Mouse (Mus musculus): Measurements from ENCODE around the gene Evx1. TPM values are rescaled to one million over a fixed set of nuclear protein-coding genes. Genes with fewer than 3 reads are reported as not detected.

The Evx1 gene
- polyA plus RNA-seq (2012; ENCODE audit: low replicate concordance) = not detected in 2 replicates

DNA sequence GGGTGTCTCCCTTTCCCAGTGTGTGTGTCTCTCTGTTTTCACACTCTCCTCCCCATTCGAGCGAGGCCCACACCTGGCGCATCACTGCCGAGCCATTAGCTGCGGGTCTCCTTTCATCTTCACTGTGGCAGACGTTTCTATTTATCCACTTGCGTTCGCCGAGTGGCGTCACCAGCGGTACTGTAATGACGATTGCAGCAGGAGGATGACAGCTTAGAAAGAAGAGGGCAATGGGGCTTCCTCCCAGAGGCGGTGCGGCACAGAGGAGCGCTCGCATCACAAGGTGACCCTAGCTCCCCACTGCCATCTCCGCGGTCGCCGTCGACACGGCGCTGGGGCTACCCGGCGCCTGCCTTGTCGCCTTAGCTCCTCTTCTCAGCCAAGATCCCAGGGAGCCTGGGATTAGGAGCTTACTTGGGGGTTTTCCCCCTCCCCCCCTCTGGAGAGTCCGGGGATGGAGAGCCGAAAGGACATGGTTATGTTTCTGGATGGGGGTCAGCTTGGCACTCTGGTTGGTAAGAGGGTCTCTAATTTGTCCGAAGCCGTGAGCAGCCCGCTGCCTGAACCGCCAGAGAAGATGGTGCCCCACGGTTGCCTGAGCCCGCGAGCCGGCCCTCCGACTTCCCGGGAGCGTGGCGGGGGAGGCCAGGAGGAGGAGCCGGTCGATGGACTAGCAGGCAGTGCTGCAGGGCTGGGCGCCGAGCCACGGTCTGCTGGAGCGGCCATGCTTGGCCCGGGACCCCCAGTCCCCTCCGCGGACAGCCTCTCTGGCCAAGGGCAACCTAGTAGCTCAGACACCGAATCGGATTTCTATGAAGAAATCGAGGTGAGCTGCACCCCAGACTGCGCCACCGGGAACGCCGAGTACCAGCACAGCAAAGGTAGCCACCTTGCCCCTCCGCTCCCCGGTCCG is at the start of gene Evx1:
Gene Evx1 (plus strand): TSS at position 108 of the 913 bp plus-strand sequence.

Other genes with a start within 250 kb of the Evx1 start
- 0.20 TPM in 1 of 2 replicates, not detected in the other for gene Hoxa1, start 155.2 kb upstream of the Evx1 start, polyA plus RNA-seq (2012; ENCODE audit: low replicate concordance)
- gene Hoxa2, start 148.7 kb upstream of the Evx1 start, polyA plus RNA-seq (2012; ENCODE audit: low replicate concordance) = 0.13 TPM in 1 of 2 replicates, not detected in the other
- not detected in 2 replicates for gene 5730596B20Rik, start 136.0 kb upstream of the Evx1 start, polyA plus RNA-seq (2012; ENCODE audit: low replicate concordance)
- 0.54 and 0.97 TPM in 2 replicates for gene Hoxa4, start 121.7 kb upstream of the Evx1 start, polyA plus RNA-seq (2012; ENCODE audit: low replicate concordance)
- 0.72 and 1.1 TPM in 2 replicates for gene Hoxa5, start 108.9 kb upstream of the Evx1 start, polyA plus RNA-seq (2012; ENCODE audit: low replicate concordance)
- gene Hoxa6, start 104.8 kb upstream of the Evx1 start, polyA plus RNA-seq (2012; ENCODE audit: low replicate concordance) = 0.71 TPM in 1 of 2 replicates, not detected in the other
- gene Hoxa3, start 100.2 kb upstream of the Evx1 start, polyA plus RNA-seq (2012; ENCODE audit: low replicate concordance) = 1.1 and 1.2 TPM in 2 replicates
- gene Gm28308, start 100.2 kb upstream of the Evx1 start, polyA plus RNA-seq (2012; ENCODE audit: low replicate concordance) = not detected in 2 replicates
- 0.19 and 0.96 TPM in 2 replicates for gene Hoxa7, start 91.6 kb upstream of the Evx1 start, polyA plus RNA-seq (2012; ENCODE audit: low replicate concordance)
- gene Hoxa9, start 82.4 kb upstream of the Evx1 start, polyA plus RNA-seq (2012; ENCODE audit: low replicate concordance) = 1.9 and 2.5 TPM in 2 replicates
- 0.11 and 0.28 TPM in 2 replicates for gene Hoxa10, start 72.6 kb upstream of the Evx1 start, polyA plus RNA-seq (2012; ENCODE audit: low replicate concordance)
- not detected in 2 replicates for gene Hoxa11, start 67.7 kb upstream of the Evx1 start, polyA plus RNA-seq (2012; ENCODE audit: low replicate concordance)
- not detected in 2 replicates for gene Hoxa13, start 52.6 kb upstream of the Evx1 start, polyA plus RNA-seq (2012; ENCODE audit: low replicate concordance)